Mouse (Mus musculus) stomach, postnatal 0 days (tissue): ENCODE measurements around the gene Copg2. TPM values are rescaled to one million over a fixed set of nuclear protein-coding genes. Genes with fewer than 3 reads are reported as not detected.
"Not testable (repeated sequence)": the region's sequence is repeated elsewhere in the genome, so short reads cannot be mapped to it uniquely, and the experiment has no call there.

Source experiments
- ATAC-seq: fragments of 200-750 bp; cut with Nextera tagmentation; 2 replicates; pipeline ENCODE4 v1.8.0; 2017; ENCODE audit not compliant: low FRiP score, low TSS enrichment
- DNase-seq: peaks from one replicate; pipeline ENCODE4 v3.0.0-alpha.2; 2016; ENCODE audit warnings: low spot score
- H3K27ac ChIP-seq: fragments of 300-500 bp; sonication (generic); replicated peaks from 2 replicates; pipeline ENCODE4 v1.5.1; 2014; ENCODE audit warnings: mild to moderate bottlenecking, control low read depth
- H3K27me3 ChIP-seq: fragments of 300-500 bp; sonication (generic); 2 replicates; pipeline ENCODE4 v1.6.1; 2014; ENCODE audit warnings: low read length; ENCODE audit not compliant: control insufficient read depth, insufficient read depth
- H3K36me3 ChIP-seq: fragments of 300-500 bp; sonication (generic); 2 replicates; pipeline ENCODE4 v1.6.1; 2014; ENCODE audit warnings: low read length, mixed read lengths; ENCODE audit not compliant: control insufficient read depth, insufficient read depth
- H3K4me1 ChIP-seq: fragments of 300-500 bp; sonication (generic); replicated peaks from 2 replicates; pipeline ENCODE4 v1.6.1; 2014; ENCODE audit warnings: antibody characterized with exemption; ENCODE audit not compliant: control insufficient read depth, insufficient read depth
- H3K4me2 ChIP-seq: fragments of 300-500 bp; sonication (generic); replicated peaks from 2 replicates; pipeline ENCODE4 v1.6.1; 2014; ENCODE audit warnings: low read depth, mild to moderate bottlenecking, control low read depth, moderate library complexity
- H3K4me3 ChIP-seq: fragments of 300-500 bp; sonication (generic); 2 replicates; pipeline ENCODE4 v1.5.1; 2014; ENCODE audit warnings: low read depth, low read length, control low read depth
- H3K9ac ChIP-seq: fragments of 300-500 bp; sonication (generic); 2 replicates; pipeline ENCODE4 v1.6.1; 2014; ENCODE audit warnings: mild to moderate bottlenecking, low read length, control low read depth, mixed read lengths
- H3K9me3 ChIP-seq: fragments of 300-500 bp; sonication (generic); 2 replicates; pipeline ENCODE4 v1.6.1; 2016; ENCODE audit warnings: low read length; ENCODE audit not compliant: control insufficient read depth
- CTCF ChIP-seq: IDR thresholded peaks from 2 replicates; pipeline ENCODE4 v1.5.1; 2016; ENCODE audit warnings: antibody characterized with exemption, low read depth, mild to moderate bottlenecking, moderate library complexity
- EP300 ChIP-seq: optimal IDR thresholded peaks from 2 replicates; pipeline ENCODE3; 2016; ENCODE audit warnings: antibody characterized with exemption
- WGBS: fragments of 180-500 bp; shearing (Covaris S2); extraction: QIAGEN DNeasy Blood & Tissue Kit; methylation state at CpG from one replicate; pipeline ENCODE4 v1.1.7; 2014; 5-methylcytosine and 5-hydroxymethylcytosine counted together
- polyA plus RNA-seq: library from polyadenylated mRNA; unstranded; fragments of >200 nt; fragmentation: Nextera tagmentation; extraction: Ambion mirVana; gene quantifications from 2 replicates; pipeline ENCODE4 v1.2.1, GENCODE M21; 2015

Gene Copg2
- polyA plus RNA-seq, 1 experiment from 2014 or later = 15.4 TPM

DNA sequence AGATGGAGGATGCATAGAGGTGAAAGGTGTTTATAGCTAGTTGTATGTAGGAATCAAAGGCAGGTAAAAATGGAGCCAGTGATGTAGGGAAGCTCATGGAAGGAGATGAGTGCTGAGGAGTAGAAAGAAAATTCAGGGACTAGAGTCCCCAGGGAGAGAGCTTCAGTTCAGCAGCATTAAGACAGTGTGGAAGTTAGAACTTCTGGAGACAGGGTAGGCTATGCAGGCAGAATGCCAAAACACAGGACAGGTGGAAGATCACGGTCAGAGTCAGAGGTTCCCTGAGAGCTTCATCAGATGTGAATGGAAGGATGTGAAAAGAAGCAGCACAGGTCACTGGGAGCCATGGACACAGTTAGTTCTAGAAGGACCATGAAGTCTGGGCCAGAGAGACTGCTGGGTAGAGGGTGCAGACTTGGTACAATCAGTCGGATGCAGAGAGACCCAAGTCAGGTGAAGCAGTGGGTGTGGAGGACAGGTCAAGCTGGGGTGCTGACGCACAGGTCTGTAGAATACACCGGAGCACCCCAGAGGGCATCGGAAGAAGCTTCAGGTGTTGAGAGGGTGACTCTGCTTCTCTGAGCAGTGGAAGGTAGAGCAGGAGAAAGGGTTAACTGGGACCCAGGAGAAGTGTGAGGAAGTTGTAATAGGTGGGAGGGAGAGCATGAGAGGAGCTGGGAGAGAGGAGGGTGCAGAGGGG lies 91.4 kb downstream of the Copg2 start:
- TF ChIP-seq EP300 = no peak
- Histone ChIP-seq H3K4me2 (no peak overlapping the region), H3K27me3 (no peaks in the 10 kb centered on the region), H3K4me1 (no peaks in the 10 kb centered on the region), H3K36me3 (peaks cover 18% of the 10 kb centered on the region), H3K9ac (no peak overlapping the region; the same call in 1 of the 2 replicates), H3K9me3 (no peaks in the 10 kb centered on the region), H3K4me3 (no peak overlapping the region), H3K27ac (no peak overlapping the region)
- 90% methylated on average over 5 of the region's 5 CpGs for WGBS
- DNase-seq (no peak), ATAC-seq (peak; percentile 24; the same call in 1 of the 2 replicates)

DNA sequence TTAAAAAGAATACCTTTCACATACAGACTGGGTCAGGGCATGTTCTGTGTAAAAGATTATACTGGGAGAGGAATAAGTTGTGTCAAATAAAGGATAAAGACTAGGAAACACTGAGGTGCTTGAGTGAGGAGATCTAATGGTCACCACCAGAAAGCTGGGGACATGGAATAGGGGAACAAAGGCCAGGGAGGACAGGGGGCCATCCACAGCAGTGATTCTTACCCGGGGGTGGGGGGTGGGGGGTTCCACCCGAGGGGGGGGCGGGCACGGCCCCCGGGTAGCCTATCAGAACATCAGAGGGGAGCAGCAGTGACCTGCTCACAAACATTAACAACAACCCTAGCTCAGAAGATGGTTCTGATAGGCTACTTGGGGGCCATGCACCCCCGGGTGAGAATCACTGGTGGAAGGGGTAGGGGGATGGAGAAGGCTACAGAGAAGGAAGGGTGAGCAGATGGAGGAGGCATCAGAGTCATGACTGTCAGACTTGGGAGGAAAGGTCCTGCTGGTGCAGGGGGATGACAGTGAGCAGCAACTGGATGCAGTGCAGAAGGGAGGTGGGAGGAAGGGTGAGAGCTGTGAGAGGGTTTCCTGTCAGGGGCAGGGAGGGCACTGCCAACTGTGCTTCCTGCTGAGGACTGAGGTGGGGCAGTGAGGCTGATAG lies 92.1 kb downstream of the Copg2 start:
- 78% methylated on average over 6 of the region's 6 CpGs for WGBS
- not testable (repeated sequence) for H3K27ac ChIP-seq, H3K4me1 ChIP-seq, H3K27me3 ChIP-seq, H3K9ac ChIP-seq, H3K4me3 ChIP-seq, H3K9me3 ChIP-seq, H3K4me2 ChIP-seq
- DNase-seq (peak; percentile 26), ATAC-seq (peak; percentile 87)
- H3K36me3 ChIP-seq = peaks cover 16% of the 10 kb centered on the region

DNA sequence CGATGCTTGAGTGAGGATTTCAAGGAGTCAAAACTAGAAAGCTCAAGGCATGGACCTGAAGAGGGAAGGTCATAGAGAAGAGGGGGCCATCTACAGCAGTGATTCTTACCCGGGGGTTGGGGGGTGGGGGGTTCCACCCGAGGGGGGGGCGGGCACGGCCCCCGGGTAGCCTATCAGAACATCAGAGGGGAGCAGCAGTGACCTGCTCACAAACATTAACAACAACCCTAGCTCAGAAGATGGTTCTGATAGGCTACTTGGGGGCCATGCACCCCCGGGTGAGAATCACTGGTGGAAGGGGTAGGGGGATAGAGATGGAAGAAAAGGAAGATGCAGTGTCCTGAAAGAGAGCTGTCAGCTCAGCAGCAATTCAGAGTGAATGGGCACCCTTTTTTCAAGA lies 93.7 kb downstream of the Copg2 start:
- not testable (repeated sequence) for H3K9ac ChIP-seq, H3K27me3 ChIP-seq, H3K4me2 ChIP-seq, DNase-seq, H3K4me1 ChIP-seq, H3K4me3 ChIP-seq, H3K9me3 ChIP-seq, H3K27ac ChIP-seq
- ATAC-seq = peak; percentile 64; the same call in 1 of the 2 replicates
- WGBS = 88% methylated on average over 5 of the region's 7 CpGs
- peaks cover 16% of the 10 kb centered on the region for H3K36me3 ChIP-seq

DNA sequence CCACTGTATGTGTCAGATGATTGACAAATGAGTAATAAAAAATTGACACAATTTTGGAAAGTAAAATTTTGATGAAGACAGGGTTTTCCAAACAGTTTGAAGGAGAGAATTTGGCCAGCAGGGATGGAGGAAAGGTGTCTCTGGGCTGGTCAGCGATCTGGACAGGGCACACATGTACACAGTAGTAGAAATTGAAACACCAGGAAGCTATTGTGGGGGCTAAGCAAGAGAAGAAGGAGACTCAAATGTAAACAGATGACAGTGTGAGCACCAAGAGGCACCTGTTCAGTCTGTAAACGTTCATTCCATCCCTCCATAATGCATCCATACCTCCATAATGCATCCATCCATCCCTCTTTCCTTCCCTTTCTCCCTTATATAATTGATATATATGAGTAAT lies 145.4 kb downstream of the Copg2 start:
- peaks cover 12% of the 10 kb centered on the region for H3K36me3 ChIP-seq
- H3K27me3 ChIP-seq = no peaks in the 10 kb centered on the region
- ATAC-seq = no peak
- TF ChIP-seq CTCF = no peak
- no peak for TF ChIP-seq EP300
- 69% methylated on average over 2 of the region's 2 CpGs for WGBS
- H3K4me2 ChIP-seq = no peak overlapping the region
- no peak overlapping the region for H3K9ac ChIP-seq
- H3K4me1 ChIP-seq = no peaks in the 10 kb centered on the region
- H3K4me3 ChIP-seq = no peak overlapping the region
- H3K9me3 ChIP-seq = no peaks in the 10 kb centered on the region
- no peak overlapping the region for H3K27ac ChIP-seq
- DNase-seq = no peak

DNA sequence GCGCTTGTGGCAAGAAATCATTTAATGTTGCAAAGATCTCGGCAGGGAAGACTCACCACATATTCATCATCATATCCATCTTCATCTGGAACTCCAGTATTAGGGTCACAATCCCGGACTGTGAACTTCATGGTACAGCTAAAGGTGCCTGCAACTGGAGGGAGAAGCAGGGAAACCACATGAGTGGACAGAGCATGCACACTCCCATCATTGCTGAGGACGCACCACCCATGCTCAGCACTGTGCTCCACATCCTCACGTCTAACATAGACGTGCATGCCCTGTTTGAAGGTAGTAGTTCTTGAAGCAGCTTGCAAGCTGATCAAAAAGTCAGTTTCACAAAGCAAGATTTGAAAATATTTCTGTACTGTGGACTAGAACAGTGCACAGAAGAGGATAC lies 146.1 kb downstream of the Copg2 start:
- Histone ChIP-seq H3K9me3 (no peaks in the 10 kb centered on the region), H3K4me1 (no peaks in the 10 kb centered on the region), H3K4me2 (no peak overlapping the region), H3K9ac (no peak overlapping the region), H3K4me3 (no peak overlapping the region), H3K27me3 (no peaks in the 10 kb centered on the region), H3K27ac (no peak overlapping the region), H3K36me3 (peaks cover 12% of the 10 kb centered on the region)
- 73% methylated on average over 6 of the region's 6 CpGs for WGBS
- ATAC-seq = no peak
- DNase-seq = no peak
- TF ChIP-seq CTCF = no peak

DNA sequence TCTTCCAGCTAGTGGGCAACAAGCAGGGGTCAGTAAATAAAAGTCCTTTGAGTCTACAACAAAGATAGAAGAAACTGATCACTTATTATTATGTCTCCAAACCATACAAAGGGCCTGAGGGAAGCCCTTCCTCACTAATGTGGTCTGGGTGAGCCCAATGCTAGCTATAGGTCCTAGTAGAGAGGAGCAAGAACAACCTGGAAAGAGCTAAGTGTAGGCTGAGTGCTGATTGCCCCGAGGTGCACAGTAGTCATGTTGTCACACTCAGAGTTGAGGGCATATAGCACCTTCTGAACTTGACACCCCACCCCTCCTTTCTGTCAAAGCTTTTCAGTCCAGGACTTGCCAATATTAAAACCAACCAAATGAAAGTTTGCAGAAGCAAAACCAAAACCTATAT lies 146.7 kb downstream of the Copg2 start:
- H3K4me3 ChIP-seq = no peak overlapping the region
- H3K9ac ChIP-seq = no peak overlapping the region
- no peak for DNase-seq
- ATAC-seq = no peak
- H3K9me3 ChIP-seq = no peaks in the 10 kb centered on the region
- no peaks in the 10 kb centered on the region for H3K27me3 ChIP-seq
- no peak overlapping the region for H3K4me2 ChIP-seq
- no peak overlapping the region for H3K27ac ChIP-seq
- H3K36me3 ChIP-seq = peaks cover 12% of the 10 kb centered on the region
- 59% methylated on average over 1 of the region's 1 CpGs for WGBS
- TF ChIP-seq CTCF = no peak
- no peak for TF ChIP-seq EP300
- no peaks in the 10 kb centered on the region for H3K4me1 ChIP-seq
